Mouse (Mus musculus) skeletal muscle tissue, postnatal 0 days (tissue): ENCODE measurements around the gene Pappa. TPM values are rescaled to one million over a fixed set of nuclear protein-coding genes. Genes with fewer than 3 reads are reported as not detected.

Source experiments
- polyA plus RNA-seq: library from polyadenylated mRNA; unstranded; fragments of >200 nt; fragmentation: Nextera tagmentation; extraction: Ambion mirVana; gene quantifications from 2 replicates; pipeline ENCODE4 v1.2.1, GENCODE M21; 2015

Gene Pappa
- 0.33 and 0.67 TPM in 2 replicates for polyA plus RNA-seq

GRCm38 (mm10) chr4:65123741-65124224, at the start of gene Pappa:
TSS of gene Pappa (plus strand) at chr4:65124174.

